Mouse (Mus musculus): ENCODE measurements around the gene Neu3. TPM values are rescaled to one million over a fixed set of nuclear protein-coding genes. Genes with fewer than 3 reads are reported as not detected.

Neu3 gene
- 1.1 and 1.3 TPM in 2 replicates for polyA plus RNA-seq (2012; rRNA removed)

GRCm38 (mm10) chr7:99828083-99828570 lies at the start of gene Neu3:
Neu3 (minus strand) TSS chr7:99828417.

GRCm38 (mm10) chr7:99863362-99863761 lies 35.1 kb upstream of the Neu3 start, which contains the start of gene Spcs2:
Spcs2 (minus strand) TSS chr7:99863462.

GRCm38 (mm10) chr7:99858813-99859585 lies 30.8 kb upstream of the Neu3 start, which contains the start of gene Xrra1:
Xrra1 (plus strand) TSS chr7:99859116.

GRCm38 (mm10) chr7:99763207-99763606 lies 65.0 kb downstream of the Neu3 start, which contains the start of gene Olfr521:
Olfr521 (plus strand) TSS chr7:99763507.

Other genes starting within 250 kb of the Neu3 start
- 1.8 and 2.5 TPM in 2 replicates for gene Tpbgl, start 201.3 kb downstream of the Neu3 start, polyA plus RNA-seq (2012; rRNA removed)
- 5.0 and 7.2 TPM in 2 replicates for gene Slco2b1, start 117.1 kb downstream of the Neu3 start, polyA plus RNA-seq (2012; rRNA removed)
- gene Olfr520, start 98.1 kb downstream of the Neu3 start, polyA plus RNA-seq (2012; rRNA removed), result not detected in 2 replicates
- gene Olfr521, start 64.9 kb downstream of the Neu3 start, polyA plus RNA-seq (2012; rRNA removed), result not detected in 2 replicates
- gene Xrra1, start 30.7 kb upstream of the Neu3 start, polyA plus RNA-seq (2012; rRNA removed), result 0.16 and 0.19 TPM in 2 replicates
- gene Spcs2, start 35.0 kb upstream of the Neu3 start, polyA plus RNA-seq (2012; rRNA removed), result 4.4 and 6.2 TPM in 2 replicates
- gene Rnf169, start 152.0 kb upstream of the Neu3 start, polyA plus RNA-seq (2012; rRNA removed), result 1.1 and 1.2 TPM in 2 replicates
- 0.36 and 0.96 TPM in 2 replicates for gene Chrdl2, start 177.8 kb upstream of the Neu3 start, polyA plus RNA-seq (2012; rRNA removed)

Measured in stomach, adult 2 months (tissue).